ENCODE assay signal across 7 mouse cellular contexts in the genomic region with DNA sequence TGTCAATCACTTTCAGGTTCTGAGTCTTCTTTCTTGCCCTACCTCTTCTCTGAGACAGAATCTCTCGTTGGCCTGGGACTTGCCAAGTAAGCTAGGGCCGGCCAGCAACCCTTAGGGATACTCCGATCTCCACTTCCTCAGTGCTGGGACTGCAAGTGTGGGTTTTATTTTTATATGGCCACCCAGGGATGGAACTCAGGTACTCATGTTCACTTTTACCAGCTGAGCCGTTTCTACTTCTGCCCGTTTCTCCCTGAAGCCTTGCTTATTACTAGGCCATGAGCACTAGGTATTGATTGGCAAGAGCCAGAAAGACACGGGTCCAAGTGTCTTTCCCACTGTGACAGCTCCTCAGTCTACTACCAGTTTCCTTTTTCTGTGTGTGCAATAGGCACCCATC. TPM values are rescaled to one million over a fixed set of nuclear protein-coding genes. Genes with fewer than 3 reads are reported as not detected.
DNase-seq lines count a peak whose midpoint lies in the region; ATAC-seq and TF ChIP-seq lines count a peak whose summit lies in the region.

No protein-coding gene starts in this region.

- peak overlapping the region; percentile 82 for H3K4me2 ChIP-seq in lung, embryonic 15.5 days
- peak overlapping the region; percentile 91 for H3K4me2 ChIP-seq in forebrain, embryonic 12.5 days
- H3K4me2 ChIP-seq in limb, embryonic 13.5 days (replicated peaks), result peak overlapping the region; percentile 82

- no peak for ATAC-seq in lung, embryonic 15.5 days (ENCODE audit: borderline replicate concordance, extremely low read depth, low FRiP score, low TSS enrichment)
- no peak for ATAC-seq in forebrain, embryonic 12.5 days (ENCODE audit: low FRiP score)
- no peak for ATAC-seq in limb, embryonic 13.5 days (ENCODE audit: low FRiP score, low read depth)

- DNase-seq in lung, adult 18-20 months, result no peak
- no peak for DNase-seq in layer of hippocampus, adult 11-12 months (ENCODE audit: low spot score)
- no peak for DNase-seq in adrenal gland, adult 8-10 months

- no peaks in the 10 kb centered on the region for H3K27me3 ChIP-seq in lung, embryonic 15.5 days
- no peaks in the 10 kb centered on the region for H3K27me3 ChIP-seq in forebrain, embryonic 12.5 days
- no peaks in the 10 kb centered on the region for H3K27me3 ChIP-seq in limb, embryonic 13.5 days
- H3K27me3 ChIP-seq in small intestine, adult 2 months (ENCODE audit: control insufficient read depth, insufficient read depth, low read length), result no peaks in the 10 kb centered on the region

- peak overlapping the region; percentile 90 for H3K27ac ChIP-seq in lung, embryonic 15.5 days
- peak overlapping the region; percentile 89 for H3K27ac ChIP-seq in forebrain, embryonic 12.5 days
- H3K27ac ChIP-seq in limb, embryonic 13.5 days, result peak overlapping the region; percentile 91
- peak overlapping the region; percentile 70 for H3K27ac ChIP-seq in small intestine, adult 2 months (ENCODE audit: insufficient read depth, low read depth, low read length)

- peaks cover 13% of the 10 kb centered on the region for H3K4me1 ChIP-seq in lung, embryonic 15.5 days
- peaks cover 10% of the 10 kb centered on the region for H3K4me1 ChIP-seq in forebrain, embryonic 12.5 days
- peaks cover 13% of the 10 kb centered on the region for H3K4me1 ChIP-seq in limb, embryonic 13.5 days
- H3K4me1 ChIP-seq in small intestine, adult 2 months (ENCODE audit: control insufficient read depth, insufficient read depth, insufficient read length, low read length), result peaks cover 3% of the 10 kb centered on the region; the same call in 1 of the 2 replicates

- peaks cover 10% of the 10 kb centered on the region for H3K36me3 ChIP-seq in lung, embryonic 15.5 days
- H3K36me3 ChIP-seq in forebrain, embryonic 12.5 days (replicated peaks), result peaks cover 20% of the 10 kb centered on the region
- H3K36me3 ChIP-seq in limb, embryonic 13.5 days, result peaks cover 40% of the 10 kb centered on the region
- peaks cover 16% of the 10 kb centered on the region for H3K36me3 ChIP-seq in small intestine, adult 2 months (ENCODE audit: control insufficient read depth, insufficient read depth, low read length)

- H3K9me3 ChIP-seq in lung, embryonic 15.5 days, result no peaks in the 10 kb centered on the region
- H3K9me3 ChIP-seq in forebrain, embryonic 12.5 days, result no peaks in the 10 kb centered on the region
- H3K9me3 ChIP-seq in limb, embryonic 13.5 days, result no peaks in the 10 kb centered on the region

- TF ChIP-seq POLR2A in small intestine, adult 2 months (IDR thresholded peaks at IDR 0.05; ENCODE audit: low read depth, low read length), result no peak

- H3K4me3 ChIP-seq in lung, embryonic 15.5 days, result peak overlapping the region; percentile 78
- no peak overlapping the region; the same call in 1 of the 2 replicates for H3K4me3 ChIP-seq in forebrain, embryonic 12.5 days (replicated peaks)
- peak overlapping the region; percentile 73 for H3K4me3 ChIP-seq in limb, embryonic 13.5 days
- no peak overlapping the region for H3K4me3 ChIP-seq in small intestine, adult 2 months (ENCODE audit: low read depth, low read length)

- no peak for TF ChIP-seq CTCF in small intestine, adult 2 months (IDR thresholded peaks at IDR 0.05; ENCODE audit: extremely low read depth, insufficient read length, insufficient replicate concordance, low read depth, low read length)

- 0 out of 2 replicates have a peak overlapping the region, but pooled peaks have one; percentile 45 for H3K9ac ChIP-seq in lung, embryonic 15.5 days
- no peak overlapping the region for H3K9ac ChIP-seq in forebrain, embryonic 12.5 days
- H3K9ac ChIP-seq in limb, embryonic 13.5 days, result peak overlapping the region; percentile 65

- WGBS in lung, embryonic 15.5 days, result 84% methylated on average over 6 of the region's 6 CpGs
- 86% methylated on average over 6 of the region's 6 CpGs for WGBS in forebrain, embryonic 12.5 days
- 77% methylated on average over 6 of the region's 6 CpGs for WGBS in limb, embryonic 13.5 days
- WGBS in small intestine, adult 2 months, result 72% methylated on average over 6 of the region's 6 CpGs

RNA-seq across cellular contexts. Expression of a gene that starts 0.7 kb away (rescaled TPM):
- polyA plus RNA-seq in lung, embryonic 15.5 days (2015; fragmentation: Nextera tagmentation; extraction: Ambion mirVana), result 7.8 and 8.8 TPM in 2 replicates
- 12.7 and 15.2 TPM in 2 replicates for polyA plus RNA-seq in forebrain, embryonic 12.5 days (2016; fragmentation: Nextera tagmentation; extraction: Ambion mirVana)
- polyA plus RNA-seq in limb, embryonic 13.5 days (2015; fragmentation: Nextera tagmentation; extraction: Ambion mirVana), result 7.9 and 8.1 TPM in 2 replicates
- 15.0 and 37.6 TPM in 2 replicates for polyA plus RNA-seq in small intestine, adult 2 months (2012; rRNA removed)
- total RNA-seq in adrenal gland, adult 8-10 months (2022), result 10 to 100 TPM; 18.4 to 36.8 (median 26.5) TPM

Comparison
In these comparisons a context has a peak if more than half of its experiments do, and no peak if none do; other contexts are left out.
1. H3K4me3 ChIP-seq: peak in lung, embryonic 15.5 days (single experiment) and limb, embryonic 13.5 days (single experiment); none in forebrain, embryonic 12.5 days (single experiment) and small intestine, adult 2 months (single experiment).
2. Peak in every context shown above with its lines, with median percentiles within 50 percentile points of each other: H3K27ac ChIP-seq and H3K4me2 ChIP-seq.